Comparison of ENCODE assay signal across 16 mouse cellular contexts in the genomic region with DNA sequence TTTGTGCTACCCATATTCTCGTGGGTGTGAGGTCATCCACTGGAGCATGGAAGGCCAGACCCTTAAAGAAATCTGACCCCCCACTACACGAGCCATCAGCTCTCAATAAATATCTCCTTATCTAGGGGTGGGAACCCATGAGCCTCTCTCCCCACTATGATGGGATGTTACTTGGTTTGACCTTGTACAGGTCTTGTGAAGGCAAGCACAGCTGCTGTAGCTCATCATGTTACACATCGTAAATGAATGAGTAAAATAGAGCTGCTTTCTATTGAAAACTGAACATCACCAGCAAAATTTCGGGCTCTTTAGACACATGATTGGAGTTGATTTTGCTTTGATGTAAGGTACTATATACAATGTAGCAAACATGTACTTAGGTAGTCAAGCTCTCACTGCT.
"Had no signal": no experiment of that assay in that cellular context is flagged by ENCODE, and none has a peak within 500 bp of the region (broad histone marks: within the 10 kb centered on the region; RNA-seq: fewer than 3 reads in every experiment).

No protein-coding gene starts in this region.

- DNase-seq: retina, postnatal 1 day; right cerebral cortex, adult 18-20 months; right cerebral cortex, postnatal 14 days; right cerebral cortex, postnatal 25 days; right cerebral cortex, postnatal 4 days; spleen, adult 18-20 months; thymus, adult 18-20 months; thymus, adult 2 months; thymus, postnatal 14 days; thymus, postnatal 25 days; thymus, postnatal 36 days; thymus, postnatal 4 days had no signal

- H3K4me3 ChIP-seq: neural tube, embryonic 13.5 days; neural tube, embryonic 15.5 days; stomach, embryonic 15.5 days had no signal

- H3K9me3 ChIP-seq: neural tube, embryonic 13.5 days; neural tube, embryonic 15.5 days; stomach, embryonic 15.5 days had no signal

- H3K27me3 ChIP-seq: neural tube, embryonic 13.5 days; neural tube, embryonic 15.5 days; stomach, embryonic 15.5 days had no signal

- H3K36me3 ChIP-seq: neural tube, embryonic 13.5 days; neural tube, embryonic 15.5 days; stomach, embryonic 15.5 days had no signal

- H3K27ac ChIP-seq: neural tube, embryonic 13.5 days; neural tube, embryonic 15.5 days; stomach, embryonic 15.5 days; stomach, postnatal 0 days had no signal

- H3K4me2 ChIP-seq: neural tube, embryonic 13.5 days; neural tube, embryonic 15.5 days; stomach, embryonic 15.5 days had no signal

- H3K4me1 ChIP-seq: neural tube, embryonic 13.5 days; neural tube, embryonic 15.5 days; stomach, embryonic 15.5 days had no signal

- H3K9ac ChIP-seq: neural tube, embryonic 13.5 days; neural tube, embryonic 15.5 days; stomach, embryonic 15.5 days had no signal
